14 mouse cellular contexts compared by ENCODE assay signal in the genomic region with DNA sequence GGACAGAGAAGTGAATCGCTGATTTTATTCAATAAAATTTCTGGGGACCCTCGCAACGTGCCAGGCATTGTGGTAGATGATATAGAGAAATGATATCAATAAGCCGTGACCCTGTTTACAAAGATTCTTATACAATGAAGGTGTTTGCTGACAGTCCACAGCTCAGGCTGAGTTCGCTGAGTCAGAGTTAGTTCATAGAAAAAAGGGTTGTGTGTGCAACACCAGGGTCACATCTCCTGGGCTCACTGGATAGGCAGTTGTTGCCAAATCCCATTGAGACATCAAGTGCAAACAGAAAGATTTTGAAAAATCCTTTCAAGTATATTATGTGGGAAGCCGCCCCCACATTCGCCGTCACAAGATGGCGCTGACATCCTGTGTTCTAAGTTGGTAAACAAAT. TPM values are rescaled to one million over a fixed set of nuclear protein-coding genes. Genes with fewer than 3 reads are reported as not detected.
"Had no signal": no experiment of that assay in that cellular context is flagged by ENCODE, and none has a peak within 500 bp of the region (broad histone marks: within the 10 kb centered on the region; RNA-seq: fewer than 3 reads in every experiment).

No protein-coding gene starts in this region.

- H3K4me2 ChIP-seq: lung, embryonic 14.5 days; midbrain, embryonic 13.5 days had no signal

- H3K9ac ChIP-seq: liver, embryonic 14.5 days; lung, embryonic 14.5 days; midbrain, embryonic 13.5 days had no signal

- ATAC-seq: midbrain, embryonic 13.5 days had no signal

- DNase-seq: kidney, adult 11 months; kidney, postnatal 10 days; lung, embryonic 14.5 days; right cerebral cortex, adult 18-20 months; right cerebral cortex, postnatal 25 days; thymus, postnatal 36 days had no signal

- H3K9me3 ChIP-seq: limb, embryonic 10.5 days; megakaryocyte, embryonic 14.5 days; midbrain, embryonic 13.5 days had no signal

- H3K36me3 ChIP-seq: limb, embryonic 10.5 days; midbrain, embryonic 13.5 days had no signal

- H3K4me3 ChIP-seq: limb, embryonic 10.5 days; megakaryocyte, embryonic 14.5 days; midbrain, embryonic 13.5 days had no signal

- H3K4me1 ChIP-seq: limb, embryonic 10.5 days; megakaryocyte, embryonic 14.5 days; midbrain, embryonic 13.5 days had no signal

- H3K27ac ChIP-seq: limb, embryonic 10.5 days; liver, embryonic 14.5 days; macrophage; midbrain, embryonic 13.5 days had no signal

- H3K27me3 ChIP-seq: megakaryocyte, embryonic 14.5 days; midbrain, embryonic 13.5 days had no signal

RNA-seq across cellular contexts. Expression of gene Fmo1, which starts 26.2 kb away (rescaled TPM):
- polyA plus RNA-seq: macrophage had no signal

RNA-seq across cellular contexts. Expression of gene Fmo4, which starts 26.4 kb away (rescaled TPM):
- total RNA-seq: left cerebral cortex, adult 18-20 months; left cerebral cortex, postnatal 10 days had no signal
- polyA plus RNA-seq: macrophage had no signal

RNA-seq across cellular contexts. Expression of gene Fmo2, which starts 58.3 kb away (rescaled TPM):
- polyA plus RNA-seq: macrophage; midbrain, embryonic 13.5 days; neural tube, embryonic 14.5 days had no signal
